Mouse (Mus musculus): ENCODE results near the gene Slc37a1. TPM values are rescaled to one million over a fixed set of nuclear protein-coding genes. Genes with fewer than 3 reads are reported as not detected.
A peak's percentile ranks its signal among the peaks of the same experiment; 100 is the strongest.

Gene Slc37a1
- polyA plus RNA-seq, 1 experiment from 2014 or later, result 12.8 TPM

- 0 out of 2 replicates have a peak, but pooled peaks cover 4% of the 10 kb centered on the region for H3K4me1 ChIP-seq (ENCODE audit: control insufficient read depth, insufficient read depth, low read length)
Measured at GRCm38 (mm10) chr17:31257898-31258297, 28.7 kb upstream of the Slc37a1 start.

GRCm38 (mm10) chr17:31258310-31258865, 28.2 kb upstream of the Slc37a1 start:
- Histone ChIP-seq H3K36me3 (ENCODE audit: control insufficient read depth, insufficient read depth, low read length) (no peaks in the 10 kb centered on the region), H3K9ac (replicated peaks; ENCODE audit: low read length) (no peak overlapping the region), H3K4me2 (ENCODE audit: low read length) (no peak overlapping the region), H3K4me3 (replicated peaks; ENCODE audit: low read depth, low read length) (no peak overlapping the region), H3K9me3 (ENCODE audit: control insufficient read depth, low read length) (no peaks in the 10 kb centered on the region), H3K27ac (replicated peaks; ENCODE audit: low read depth, low read length) (no peak overlapping the region), H3K4me1 (ENCODE audit: control insufficient read depth, insufficient read depth, low read length) (0 out of 2 replicates have a peak, but pooled peaks cover 4% of the 10 kb centered on the region), H3K27me3 (ENCODE audit: control insufficient read depth, insufficient read depth, low read length) (no peaks in the 10 kb centered on the region)
- 85% methylated on average over 9 of the region's 9 CpGs for WGBS
- no peak for ATAC-seq (ENCODE audit: low FRiP score, low TSS enrichment)
- DNase-seq, result no peak

More at GRCm38 (mm10) chr17:31257898-31258297, 28.7 kb upstream of the Slc37a1 start:
- H3K27ac ChIP-seq (replicated peaks; ENCODE audit: low read depth, low read length), result no peak overlapping the region
- 92% methylated on average over 12 of the region's 12 CpGs for WGBS
- no peaks in the 10 kb centered on the region for H3K9me3 ChIP-seq (ENCODE audit: control insufficient read depth, low read length)
- ATAC-seq (ENCODE audit: low FRiP score, low TSS enrichment) (no peak), DNase-seq (no peak)
- H3K4me2 ChIP-seq (ENCODE audit: low read length), result no peak overlapping the region
- no peak overlapping the region for H3K9ac ChIP-seq (replicated peaks; ENCODE audit: low read length)
- no peaks in the 10 kb centered on the region for H3K27me3 ChIP-seq (ENCODE audit: control insufficient read depth, insufficient read depth, low read length)
- H3K36me3 ChIP-seq (ENCODE audit: control insufficient read depth, insufficient read depth, low read length), result no peaks in the 10 kb centered on the region
- no peak overlapping the region for H3K4me3 ChIP-seq (replicated peaks; ENCODE audit: low read depth, low read length)

- no peaks in the 10 kb centered on the region for H3K9me3 ChIP-seq (ENCODE audit: control insufficient read depth, low read length)
- WGBS, result 72% methylated on average over 4 of the region's 4 CpGs
- no peaks in the 10 kb centered on the region for H3K36me3 ChIP-seq (ENCODE audit: control insufficient read depth, insufficient read depth, low read length)
- no peak overlapping the region for H3K4me3 ChIP-seq (replicated peaks; ENCODE audit: low read depth, low read length)
- no peak overlapping the region for H3K4me2 ChIP-seq (ENCODE audit: low read length)
- no peak overlapping the region for H3K27ac ChIP-seq (replicated peaks; ENCODE audit: low read depth, low read length)
- no peak overlapping the region for H3K9ac ChIP-seq (replicated peaks; ENCODE audit: low read length)
- no peak for ATAC-seq (ENCODE audit: low FRiP score, low TSS enrichment)
- no peaks in the 10 kb centered on the region for H3K27me3 ChIP-seq (ENCODE audit: control insufficient read depth, insufficient read depth, low read length)
- 0 out of 2 replicates have a peak, but pooled peaks cover 4% of the 10 kb centered on the region for H3K4me1 ChIP-seq (ENCODE audit: control insufficient read depth, insufficient read depth, low read length)
- DNase-seq, result no peak
Measured at GRCm38 (mm10) chr17:31259145-31259544, 27.4 kb upstream of the Slc37a1 start.

GRCm38 (mm10) chr17:31259825-31260224, 26.8 kb upstream of the Slc37a1 start:
- H3K4me1 ChIP-seq (ENCODE audit: control insufficient read depth, insufficient read depth, low read length), result no peaks in the 10 kb centered on the region
- no peaks in the 10 kb centered on the region for H3K36me3 ChIP-seq (ENCODE audit: control insufficient read depth, insufficient read depth, low read length)
- 75% methylated on average over 4 of the region's 4 CpGs for WGBS
- H3K4me3 ChIP-seq (replicated peaks; ENCODE audit: low read depth, low read length), result no peak overlapping the region
- no peak overlapping the region for H3K4me2 ChIP-seq (ENCODE audit: low read length)
- ATAC-seq (ENCODE audit: low FRiP score, low TSS enrichment), result no peak
- DNase-seq, result no peak
- no peaks in the 10 kb centered on the region for H3K9me3 ChIP-seq (ENCODE audit: control insufficient read depth, low read length)
- no peak overlapping the region for H3K27ac ChIP-seq (replicated peaks; ENCODE audit: low read depth, low read length)
- H3K27me3 ChIP-seq (ENCODE audit: control insufficient read depth, insufficient read depth, low read length), result no peaks in the 10 kb centered on the region
- H3K9ac ChIP-seq (replicated peaks; ENCODE audit: low read length), result no peak overlapping the region

- Histone ChIP-seq H3K9ac (replicated peaks; ENCODE audit: low read length) (no peak overlapping the region), H3K4me2 (ENCODE audit: low read length) (no peak overlapping the region), H3K4me3 (replicated peaks; ENCODE audit: low read depth, low read length) (no peak overlapping the region), H3K27me3 (ENCODE audit: control insufficient read depth, insufficient read depth, low read length) (no peaks in the 10 kb centered on the region), H3K9me3 (ENCODE audit: control insufficient read depth, low read length) (no peaks in the 10 kb centered on the region), H3K36me3 (ENCODE audit: control insufficient read depth, insufficient read depth, low read length) (no peaks in the 10 kb centered on the region), H3K4me1 (ENCODE audit: control insufficient read depth, insufficient read depth, low read length) (no peaks in the 10 kb centered on the region), H3K27ac (replicated peaks; ENCODE audit: low read depth, low read length) (no peak overlapping the region)
- WGBS, result 89% methylated on average over 7 of the region's 7 CpGs
- DNase-seq, result no peak
- no peak for ATAC-seq (ENCODE audit: low FRiP score, low TSS enrichment)
Measured at GRCm38 (mm10) chr17:31260430-31260829, 26.2 kb upstream of the Slc37a1 start.

- Histone ChIP-seq H3K27me3 (ENCODE audit: control insufficient read depth, insufficient read depth, low read length) (no peaks in the 10 kb centered on the region), H3K27ac (replicated peaks; ENCODE audit: low read depth, low read length) (no peak overlapping the region), H3K4me1 (ENCODE audit: control insufficient read depth, insufficient read depth, low read length) (no peaks in the 10 kb centered on the region), H3K4me2 (ENCODE audit: low read length) (no peak overlapping the region), H3K4me3 (replicated peaks; ENCODE audit: low read depth, low read length) (no peak overlapping the region), H3K9me3 (ENCODE audit: control insufficient read depth, low read length) (no peaks in the 10 kb centered on the region), H3K36me3 (ENCODE audit: control insufficient read depth, insufficient read depth, low read length) (no peaks in the 10 kb centered on the region), H3K9ac (replicated peaks; ENCODE audit: low read length) (no peak overlapping the region)
- DNase-seq (no peak), ATAC-seq (ENCODE audit: low FRiP score, low TSS enrichment) (no peak)
- 91% methylated on average over 6 of the region's 6 CpGs for WGBS
Measured at GRCm38 (mm10) chr17:31261352-31261751, 25.2 kb upstream of the Slc37a1 start.

GRCm38 (mm10) chr17:31262715-31263114, 23.9 kb upstream of the Slc37a1 start:
- Histone ChIP-seq H3K4me3 (replicated peaks; ENCODE audit: low read depth, low read length) (no peak overlapping the region), H3K36me3 (ENCODE audit: control insufficient read depth, insufficient read depth, low read length) (no peaks in the 10 kb centered on the region), H3K27me3 (ENCODE audit: control insufficient read depth, insufficient read depth, low read length) (no peaks in the 10 kb centered on the region), H3K9me3 (ENCODE audit: control insufficient read depth, low read length) (no peaks in the 10 kb centered on the region), H3K27ac (replicated peaks; ENCODE audit: low read depth, low read length) (no peak overlapping the region), H3K9ac (replicated peaks; ENCODE audit: low read length) (no peak overlapping the region), H3K4me1 (ENCODE audit: control insufficient read depth, insufficient read depth, low read length) (no peaks in the 10 kb centered on the region), H3K4me2 (ENCODE audit: low read length) (no peak overlapping the region)
- no peak for ATAC-seq (ENCODE audit: low FRiP score, low TSS enrichment)
- DNase-seq, result peak; percentile 52
- 52% methylated on average over 5 of the region's 5 CpGs for WGBS

GRCm38 (mm10) chr17:31263770-31264169, 22.8 kb upstream of the Slc37a1 start:
- WGBS, result 84% methylated on average over 5 of the region's 5 CpGs
- Histone ChIP-seq H3K4me3 (replicated peaks; ENCODE audit: low read depth, low read length) (no peak overlapping the region), H3K9me3 (ENCODE audit: control insufficient read depth, low read length) (no peaks in the 10 kb centered on the region), H3K27ac (replicated peaks; ENCODE audit: low read depth, low read length) (no peak overlapping the region), H3K4me2 (ENCODE audit: low read length) (no peak overlapping the region), H3K9ac (replicated peaks; ENCODE audit: low read length) (no peak overlapping the region), H3K36me3 (ENCODE audit: control insufficient read depth, insufficient read depth, low read length) (no peaks in the 10 kb centered on the region), H3K4me1 (ENCODE audit: control insufficient read depth, insufficient read depth, low read length) (no peaks in the 10 kb centered on the region), H3K27me3 (ENCODE audit: control insufficient read depth, insufficient read depth, low read length) (no peaks in the 10 kb centered on the region)
- DNase-seq (no peak), ATAC-seq (ENCODE audit: low FRiP score, low TSS enrichment) (no peak)

GRCm38 (mm10) chr17:31264372-31264771, 22.2 kb upstream of the Slc37a1 start:
- DNase-seq, result no peak
- Histone ChIP-seq H3K36me3 (ENCODE audit: control insufficient read depth, insufficient read depth, low read length) (no peaks in the 10 kb centered on the region), H3K4me1 (ENCODE audit: control insufficient read depth, insufficient read depth, low read length) (no peaks in the 10 kb centered on the region), H3K9ac (replicated peaks; ENCODE audit: low read length) (no peak overlapping the region), H3K4me3 (replicated peaks; ENCODE audit: low read depth, low read length) (no peak overlapping the region), H3K9me3 (ENCODE audit: control insufficient read depth, low read length) (no peaks in the 10 kb centered on the region), H3K27ac (replicated peaks; ENCODE audit: low read depth, low read length) (no peak overlapping the region), H3K27me3 (ENCODE audit: control insufficient read depth, insufficient read depth, low read length) (no peaks in the 10 kb centered on the region), H3K4me2 (ENCODE audit: low read length) (no peak overlapping the region)
- WGBS, result 53% methylated on average over 6 of the region's 6 CpGs
- no peak for ATAC-seq (ENCODE audit: low FRiP score, low TSS enrichment)
